Mouse (Mus musculus): ENCODE data around the gene Krtap14. TPM values are rescaled to one million over a fixed set of nuclear protein-coding genes. Genes with fewer than 3 reads are reported as not detected.

The Krtap14 gene
- polyA plus RNA-seq (2012; rRNA removed): not detected in 2 replicates

GRCm38 (mm10) chr16:88826095-88826652 lies at the start of gene Krtap14:
TSS of gene Krtap14 (minus strand) at chr16:88826145.

GRCm38 (mm10) chr16:88874169-88874568 lies 48.2 kb upstream of the Krtap14 start, which contains the start of gene Krtap19-2:
TSS of gene Krtap19-2 (minus strand) at chr16:88874269.

GRCm38 (mm10) chr16:88869311-88869710 lies 43.4 kb upstream of the Krtap14 start, which contains the start of gene Krtap19-1:
TSS of gene Krtap19-1 (minus strand) at chr16:88869411.

GRCm38 (mm10) chr16:88820066-88820465 lies 5.9 kb downstream of the Krtap14 start, which contains the start of gene Krtap15:
TSS of gene Krtap15 (plus strand) at chr16:88820215.

GRCm38 (mm10) chr16:88811827-88812226 lies 14.1 kb downstream of the Krtap14 start, which contains the start of gene Gm20741:
TSS of gene Gm20741 (minus strand) at chr16:88812220.

GRCm38 (mm10) chr16:88777596-88777995 lies 48.3 kb downstream of the Krtap14 start, which contains the start of gene Gm5965:
TSS of gene Gm5965 (plus strand) at chr16:88777896.

GRCm38 (mm10) chr16:88774106-88774505 lies 51.8 kb downstream of the Krtap14 start, which contains the start of gene 2310057N15Rik:
TSS of gene 2310057N15Rik (minus strand) at chr16:88774206.

Other genes starting within 250 kb of the Krtap14 start
- not detected in 2 replicates for gene Krtap24-1, start 213.9 kb downstream of the Krtap14 start, polyA plus RNA-seq (2012; rRNA removed)
- gene 2310079G19Rik, start 198.5 kb downstream of the Krtap14 start, polyA plus RNA-seq (2012; rRNA removed): not detected in 2 replicates
- not detected in 2 replicates for gene Krtap26-1, start 178.3 kb downstream of the Krtap14 start, polyA plus RNA-seq (2012; rRNA removed)
- not detected in 2 replicates for gene Krtap27-1, start 154.5 kb downstream of the Krtap14 start, polyA plus RNA-seq (2012; rRNA removed)
- gene 2310061N02Rik, start 118.2 kb downstream of the Krtap14 start, polyA plus RNA-seq (2012; rRNA removed): not detected in 2 replicates
- gene Krtap13-1, start 97.3 kb downstream of the Krtap14 start, polyA plus RNA-seq (2012; rRNA removed): not detected in 2 replicates
- gene Krtap13, start 74.5 kb downstream of the Krtap14 start, polyA plus RNA-seq (2012; rRNA removed): not detected in 2 replicates
- gene 2310034C09Rik, start 67.3 kb downstream of the Krtap14 start, polyA plus RNA-seq (2012; rRNA removed): not detected in 2 replicates
- gene 2310057N15Rik, start 51.9 kb downstream of the Krtap14 start, polyA plus RNA-seq (2012; rRNA removed): not detected in 2 replicates
- not detected in 2 replicates for gene Gm5965, start 48.2 kb downstream of the Krtap14 start, polyA plus RNA-seq (2012; rRNA removed)
- not detected in 2 replicates for gene Gm20741, start 13.9 kb downstream of the Krtap14 start, polyA plus RNA-seq (2012; rRNA removed)
- not detected in 2 replicates for gene Krtap15, start 5.9 kb downstream of the Krtap14 start, polyA plus RNA-seq (2012; rRNA removed)
- not detected in 2 replicates for gene Krtap19-1, start 43.3 kb upstream of the Krtap14 start, polyA plus RNA-seq (2012; rRNA removed)
- not detected in 2 replicates for gene Krtap19-2, start 48.1 kb upstream of the Krtap14 start, polyA plus RNA-seq (2012; rRNA removed)
- gene Krtap19-3, start 51.9 kb upstream of the Krtap14 start, polyA plus RNA-seq (2012; rRNA removed): not detected in 2 replicates
- not detected in 2 replicates for gene Krtap19-4, start 58.9 kb upstream of the Krtap14 start, polyA plus RNA-seq (2012; rRNA removed)
- not detected in 2 replicates for gene Krtap19-5, start 70.3 kb upstream of the Krtap14 start, polyA plus RNA-seq (2012; rRNA removed)
- gene Krtap19-9b, start 106.1 kb upstream of the Krtap14 start, polyA plus RNA-seq (2012; rRNA removed): not detected in 2 replicates
- gene Krtap16-3, start 136.7 kb upstream of the Krtap14 start, polyA plus RNA-seq (2012; rRNA removed): not detected in 2 replicates
- gene Krtap22-2, start 184.6 kb upstream of the Krtap14 start, polyA plus RNA-seq (2012; rRNA removed): not detected in 2 replicates
- not detected in 2 replicates for gene Gm10229, start 189.1 kb upstream of the Krtap14 start, polyA plus RNA-seq (2012; rRNA removed)
- not detected in 2 replicates for gene Krtap6-1, start 205.6 kb upstream of the Krtap14 start, polyA plus RNA-seq (2012; rRNA removed)
- gene Gm10228, start 215.3 kb upstream of the Krtap14 start, polyA plus RNA-seq (2012; rRNA removed): not detected in 2 replicates
- not detected in 2 replicates for gene Krtap6-5, start 221.7 kb upstream of the Krtap14 start, polyA plus RNA-seq (2012; rRNA removed)
- not detected in 2 replicates for gene 1110025L11Rik, start 237.9 kb upstream of the Krtap14 start, polyA plus RNA-seq (2012; rRNA removed)